Mouse (Mus musculus) liver, embryonic 11.5 days (tissue): Measurements from ENCODE around the gene Slc7a14. TPM values are rescaled to one million over a fixed set of nuclear protein-coding genes. Genes with fewer than 3 reads are reported as not detected.
A peak's percentile ranks its signal among the peaks of the same experiment; 100 is the strongest.

Experiments
- ATAC-seq: fragments of 200-750 bp; cut with Nextera tagmentation; replicated peaks from 2 replicates; pipeline ENCODE4 v1.8.0; 2017; ENCODE audit warnings: moderate number of reproducible peaks, mild to moderate bottlenecking, moderate TSS enrichment, moderate library complexity; ENCODE audit not compliant: low FRiP score
- DNase-seq: peaks from one replicate; pipeline ENCODE4 v3.0.0-alpha.2; 2017; ENCODE audit warnings: low spot score
- H3K27ac ChIP-seq: fragments of 300-500 bp; sonication (generic); 2 replicates; pipeline ENCODE4 v1.5.1; 2014; ENCODE audit warnings: mild to moderate bottlenecking, low read depth, low read length, control low read depth
- H3K27me3 ChIP-seq: fragments of 300-500 bp; sonication (generic); replicated peaks from 2 replicates; pipeline ENCODE4 v1.6.1; 2014; ENCODE audit warnings: low read length, mixed read lengths; ENCODE audit not compliant: control insufficient read depth, insufficient read depth
- H3K36me3 ChIP-seq: fragments of 300-500 bp; sonication (generic); 2 replicates; pipeline ENCODE4 v1.6.1; 2014; ENCODE audit warnings: mild to moderate bottlenecking, low read length, moderate library complexity, mixed read lengths; ENCODE audit not compliant: control insufficient read depth, insufficient read depth
- H3K4me1 ChIP-seq: fragments of 300-500 bp; sonication (generic); replicated peaks from 2 replicates; pipeline ENCODE4 v1.6.1; 2014; ENCODE audit warnings: low read length, mixed read lengths; ENCODE audit not compliant: control insufficient read depth, insufficient read depth
- H3K4me2 ChIP-seq: fragments of 300-500 bp; sonication (generic); 2 replicates; pipeline ENCODE4 v1.6.1; 2014; ENCODE audit warnings: mild to moderate bottlenecking, control low read depth, moderate library complexity
- H3K4me3 ChIP-seq: fragments of 300-500 bp; sonication (generic); 2 replicates; pipeline ENCODE4 v1.5.1; 2014; ENCODE audit warnings: low read depth, low read length, control low read depth
- H3K9ac ChIP-seq: fragments of 300-500 bp; sonication (generic); 2 replicates; pipeline ENCODE4 v1.6.1; 2014; ENCODE audit warnings: low read depth, low read length, control low read depth
- H3K9me3 ChIP-seq: fragments of 300-500 bp; sonication (generic); 2 replicates; pipeline ENCODE4 v1.6.1; 2016; ENCODE audit warnings: low read length, inconsistent platforms, mixed read lengths; ENCODE audit not compliant: control insufficient read depth
- WGBS: fragments of 180-500 bp; shearing (Covaris S2); extraction: QIAGEN DNeasy Blood & Tissue Kit; methylation state at CpG from one replicate; pipeline ENCODE4 v1.1.7; 2014; 5-methylcytosine and 5-hydroxymethylcytosine counted together
- polyA plus RNA-seq: library from polyadenylated mRNA; unstranded; fragments of >200 nt; fragmentation: Nextera tagmentation; extraction: Ambion mirVana; gene quantifications from 2 replicates; pipeline ENCODE4 v1.2.1, GENCODE M21; 2014

Slc7a14 gene
- polyA plus RNA-seq, 1 experiment from 2014 or later, result 0.08 TPM

DNA sequence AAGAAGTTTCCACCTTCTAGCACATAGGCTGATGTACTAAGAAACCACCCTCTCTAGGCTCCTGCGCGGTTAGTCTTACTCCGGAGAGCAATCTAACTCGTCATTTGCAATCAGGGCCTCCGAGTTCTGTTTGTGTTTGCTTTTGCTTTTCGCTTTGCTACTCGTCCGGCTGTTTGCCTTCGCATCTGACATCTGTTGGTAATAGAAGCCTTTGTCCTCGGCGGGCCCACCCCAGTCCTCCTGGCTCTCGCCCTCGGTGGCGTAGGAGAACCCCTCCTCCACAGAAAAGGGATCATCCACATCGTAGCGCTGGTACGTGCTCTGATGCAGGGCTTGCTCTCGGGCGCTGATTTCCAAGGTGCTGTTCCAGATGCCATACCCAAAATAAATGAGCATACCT lies 101.2 kb downstream of the Slc7a14 start:
- peak overlapping the region; percentile 35; the same call in 1 of the 2 replicates for H3K4me2 ChIP-seq
- H3K27ac ChIP-seq, result no peak overlapping the region
- no peaks in the 10 kb centered on the region for H3K27me3 ChIP-seq
- H3K9me3 ChIP-seq, result no peaks in the 10 kb centered on the region
- WGBS, result 29% methylated on average over 19 of the region's 19 CpGs
- H3K36me3 ChIP-seq, result no peaks in the 10 kb centered on the region
- ATAC-seq (no peak), DNase-seq (no peak)
- H3K4me3 ChIP-seq, result no peak overlapping the region
- no peaks in the 10 kb centered on the region for H3K4me1 ChIP-seq
- H3K9ac ChIP-seq, result no peak overlapping the region

DNA sequence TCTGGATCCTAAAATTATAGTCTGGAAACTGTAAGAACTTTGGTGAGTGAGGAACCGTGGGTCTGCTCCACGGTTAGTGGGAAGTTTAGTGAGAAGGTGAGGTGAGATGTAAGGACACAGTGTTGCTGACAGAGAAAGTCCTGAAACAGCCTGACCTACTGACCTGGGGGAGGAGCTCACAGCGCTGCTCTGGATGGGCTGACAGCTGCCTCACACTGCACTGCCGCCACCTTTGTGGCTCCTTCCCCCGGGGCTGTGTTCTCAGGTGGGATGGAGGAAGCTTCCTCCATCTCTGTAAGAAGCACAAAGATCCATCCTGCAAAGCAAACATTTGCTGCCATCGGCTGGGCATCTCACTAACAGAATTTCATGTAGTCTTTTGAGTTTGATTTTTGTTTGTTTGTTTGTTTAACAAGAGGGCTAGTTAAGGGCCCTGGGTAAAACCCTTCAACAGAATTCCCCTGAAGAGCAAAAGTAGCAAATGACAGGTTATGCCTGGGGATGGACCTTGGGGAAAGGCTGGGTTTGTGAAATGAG lies 101.7 kb downstream of the Slc7a14 start:
- no peak for ATAC-seq
- Histone ChIP-seq H3K4me1 (no peaks in the 10 kb centered on the region), H3K27ac (no peak overlapping the region), H3K9ac (no peak overlapping the region), H3K9me3 (no peaks in the 10 kb centered on the region), H3K27me3 (no peaks in the 10 kb centered on the region), H3K4me2 (peak overlapping the region; percentile 35; the same call in 1 of the 2 replicates), H3K36me3 (no peaks in the 10 kb centered on the region), H3K4me3 (no peak overlapping the region)
- 25% methylated on average over 6 of the region's 6 CpGs for WGBS
- no peak for DNase-seq

DNA sequence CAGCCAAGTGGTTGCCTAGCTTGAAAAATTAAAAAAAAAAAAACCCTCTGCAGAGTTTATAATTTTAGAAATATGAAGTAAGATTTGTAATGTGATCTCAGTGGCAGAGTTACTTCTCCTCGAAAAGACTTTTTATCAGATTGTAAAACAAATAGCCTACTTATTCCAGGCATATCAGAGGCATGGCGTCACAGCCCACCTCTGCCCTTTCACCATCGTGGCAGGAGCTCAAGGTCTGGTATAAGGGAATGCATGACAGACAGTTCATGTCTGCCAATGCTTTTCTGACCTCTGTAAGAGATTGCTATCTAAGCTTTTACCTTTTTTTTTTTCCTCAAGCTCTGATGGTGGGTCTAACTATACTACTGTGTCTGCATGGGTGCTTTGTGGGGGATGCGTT lies 102.1 kb downstream of the Slc7a14 start:
- H3K4me1 ChIP-seq, result no peaks in the 10 kb centered on the region
- no peaks in the 10 kb centered on the region for H3K9me3 ChIP-seq
- no peaks in the 10 kb centered on the region for H3K27me3 ChIP-seq
- DNase-seq, result no peak
- H3K36me3 ChIP-seq, result no peaks in the 10 kb centered on the region
- WGBS, result 49% methylated on average over 4 of the region's 4 CpGs
- no peak for ATAC-seq
- no peak overlapping the region for H3K4me2 ChIP-seq
- no peak overlapping the region for H3K27ac ChIP-seq
- no peak overlapping the region for H3K4me3 ChIP-seq
- no peak overlapping the region for H3K9ac ChIP-seq

DNA sequence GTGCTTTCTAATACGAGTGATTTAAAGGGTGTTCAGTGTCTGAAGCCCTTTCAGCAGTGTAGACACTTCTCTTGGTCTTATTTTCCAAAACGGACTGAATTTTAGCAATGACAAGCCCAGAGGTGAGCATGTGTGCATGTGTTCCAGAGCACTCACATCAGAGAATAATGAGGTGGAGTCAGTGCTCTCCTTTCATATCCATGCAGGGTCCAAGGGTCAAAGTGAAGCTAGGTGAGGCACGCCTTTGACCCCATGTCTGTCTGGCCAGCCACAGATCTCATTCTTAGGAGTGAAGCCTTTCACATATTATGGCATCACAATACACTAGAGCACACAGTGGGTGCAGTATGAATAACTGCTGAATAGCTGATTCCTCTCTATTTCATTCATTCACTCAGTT lies 105.0 kb downstream of the Slc7a14 start:
- DNase-seq, result no peak
- Histone ChIP-seq H3K4me3 (no peak overlapping the region), H3K36me3 (no peaks in the 10 kb centered on the region), H3K4me1 (no peaks in the 10 kb centered on the region), H3K27me3 (no peaks in the 10 kb centered on the region), H3K27ac (no peak overlapping the region), H3K9me3 (no peaks in the 10 kb centered on the region), H3K4me2 (no peak overlapping the region), H3K9ac (no peak overlapping the region)
- ATAC-seq, result no peak
- WGBS, result 68% methylated on average over 3 of the region's 3 CpGs

DNA sequence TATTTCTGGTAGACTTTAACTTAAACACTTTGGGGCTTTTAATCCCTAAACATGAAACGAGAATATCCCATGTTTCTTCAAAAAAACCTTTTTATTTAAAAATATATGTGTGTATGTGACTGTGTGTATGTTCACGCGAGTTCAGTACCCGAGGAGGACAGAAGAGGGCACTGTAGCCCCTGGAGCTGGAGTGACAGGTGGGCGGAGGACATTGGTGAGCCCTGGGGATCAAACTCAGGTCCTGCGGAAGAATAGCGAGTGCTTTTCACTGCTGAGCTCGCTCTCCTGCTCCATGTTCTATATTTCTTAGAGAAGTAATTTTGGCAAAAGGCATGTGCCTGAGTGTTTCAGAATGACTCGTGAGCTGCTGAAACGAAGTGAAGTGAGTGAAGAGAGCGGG lies 106.2 kb downstream of the Slc7a14 start:
- Histone ChIP-seq H3K9me3 (no peaks in the 10 kb centered on the region), H3K27me3 (no peaks in the 10 kb centered on the region), H3K4me2 (no peak overlapping the region), H3K27ac (no peak overlapping the region), H3K9ac (no peak overlapping the region), H3K36me3 (no peaks in the 10 kb centered on the region), H3K4me1 (no peaks in the 10 kb centered on the region), H3K4me3 (no peak overlapping the region)
- DNase-seq (no peak), ATAC-seq (no peak)
- WGBS, result 91% methylated on average over 11 of the region's 11 CpGs

DNA sequence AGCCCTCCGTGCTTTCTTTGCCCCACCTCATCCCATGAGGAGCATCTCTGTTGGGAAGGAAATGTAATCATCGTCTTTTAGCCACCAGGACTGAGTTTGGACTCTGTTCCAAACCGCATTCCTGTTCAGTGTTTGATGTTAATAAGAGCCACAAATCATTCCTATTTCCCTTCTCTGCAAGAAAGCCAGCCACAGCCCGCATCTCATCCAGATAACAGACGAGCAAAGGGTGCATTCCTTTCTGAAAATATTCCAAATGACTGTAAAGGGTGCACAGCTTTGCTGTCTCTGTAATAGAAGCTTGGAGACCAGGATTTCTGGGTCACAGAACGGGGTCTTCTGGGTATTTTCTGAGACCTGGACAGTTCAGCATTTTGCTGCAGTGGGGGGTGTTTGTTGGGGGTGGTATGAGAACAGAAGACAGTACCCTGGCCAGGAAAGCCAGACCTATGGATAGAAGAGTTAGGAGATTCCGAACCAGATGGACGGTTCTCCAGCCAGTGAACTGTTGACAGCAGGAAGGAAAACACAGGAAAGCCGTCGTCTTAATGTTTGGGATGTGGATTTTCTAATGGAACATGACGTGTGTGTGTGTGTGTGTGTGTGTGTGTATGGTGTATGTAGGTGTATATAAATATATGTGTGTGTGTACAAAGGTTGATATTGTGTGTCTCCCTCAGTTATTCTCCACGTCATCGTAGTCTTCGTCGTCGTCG lies 110.9 kb downstream of the Slc7a14 start:
- DNase-seq, result no peak
- Histone ChIP-seq H3K9ac (no peak overlapping the region), H3K4me1 (no peaks in the 10 kb centered on the region), H3K36me3 (no peaks in the 10 kb centered on the region), H3K4me3 (no peak overlapping the region), H3K4me2 (no peak overlapping the region), H3K9me3 (no peaks in the 10 kb centered on the region), H3K27ac (no peak overlapping the region), H3K27me3 (no peaks in the 10 kb centered on the region)
- WGBS, result 76% methylated on average over 17 of the region's 17 CpGs
- no peak for ATAC-seq

DNA sequence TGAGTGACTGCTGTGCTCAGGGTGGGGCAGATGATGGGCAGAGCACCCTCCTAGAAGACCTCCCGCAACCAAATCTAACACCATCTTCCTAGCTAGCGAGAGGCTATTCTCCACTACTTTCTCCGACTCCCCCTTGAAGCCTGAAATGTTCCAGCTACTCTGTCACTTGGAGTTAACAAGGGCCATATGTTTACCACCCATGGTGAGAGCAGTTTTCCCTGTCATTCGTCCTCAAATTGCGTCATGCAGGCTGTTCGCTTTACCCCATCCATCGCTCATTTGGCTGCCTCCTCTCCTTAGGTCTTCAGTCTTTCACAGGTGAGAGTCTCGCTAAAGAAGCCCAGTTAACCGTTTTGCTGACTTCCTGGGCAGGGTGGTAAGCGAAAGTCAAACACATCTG lies 118.8 kb downstream of the Slc7a14 start:
- Histone ChIP-seq H3K36me3 (no peaks in the 10 kb centered on the region), H3K4me3 (no peak overlapping the region), H3K4me1 (no peaks in the 10 kb centered on the region), H3K27ac (no peak overlapping the region), H3K9me3 (no peaks in the 10 kb centered on the region), H3K9ac (no peak overlapping the region), H3K4me2 (no peak overlapping the region), H3K27me3 (no peaks in the 10 kb centered on the region)
- ATAC-seq, result no peak
- no peak for DNase-seq
- 60% methylated on average over 10 of the region's 10 CpGs for WGBS

DNA sequence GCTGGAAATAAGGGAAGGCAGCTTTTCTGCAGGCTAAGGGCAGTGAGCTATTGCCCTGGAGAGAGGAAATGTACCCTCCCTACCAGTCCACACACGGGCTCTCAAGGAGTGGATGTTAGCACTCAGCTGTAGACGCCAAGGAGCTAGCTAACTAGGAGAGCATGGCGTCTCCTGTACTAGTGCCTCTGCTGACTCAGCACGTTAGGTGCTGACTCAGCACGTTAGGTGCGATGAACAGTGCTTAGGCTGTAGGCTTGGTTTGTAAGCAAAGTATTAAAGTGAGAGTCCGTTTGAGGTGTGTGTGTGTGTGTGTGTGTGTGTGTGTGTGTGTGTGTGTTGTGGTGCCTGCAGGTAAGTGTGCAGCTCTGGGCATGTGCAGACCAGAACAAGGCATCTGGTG lies 119.8 kb downstream of the Slc7a14 start:
- H3K4me3 ChIP-seq, result no peak overlapping the region
- no peak overlapping the region for H3K4me2 ChIP-seq
- 85% methylated on average over 7 of the region's 7 CpGs for WGBS
- no peak overlapping the region for H3K27ac ChIP-seq
- ATAC-seq (no peak), DNase-seq (no peak)
- H3K9ac ChIP-seq, result no peak overlapping the region
- no peaks in the 10 kb centered on the region for H3K27me3 ChIP-seq
- no peaks in the 10 kb centered on the region for H3K4me1 ChIP-seq
- no peaks in the 10 kb centered on the region for H3K9me3 ChIP-seq
- H3K36me3 ChIP-seq, result no peaks in the 10 kb centered on the region

DNA sequence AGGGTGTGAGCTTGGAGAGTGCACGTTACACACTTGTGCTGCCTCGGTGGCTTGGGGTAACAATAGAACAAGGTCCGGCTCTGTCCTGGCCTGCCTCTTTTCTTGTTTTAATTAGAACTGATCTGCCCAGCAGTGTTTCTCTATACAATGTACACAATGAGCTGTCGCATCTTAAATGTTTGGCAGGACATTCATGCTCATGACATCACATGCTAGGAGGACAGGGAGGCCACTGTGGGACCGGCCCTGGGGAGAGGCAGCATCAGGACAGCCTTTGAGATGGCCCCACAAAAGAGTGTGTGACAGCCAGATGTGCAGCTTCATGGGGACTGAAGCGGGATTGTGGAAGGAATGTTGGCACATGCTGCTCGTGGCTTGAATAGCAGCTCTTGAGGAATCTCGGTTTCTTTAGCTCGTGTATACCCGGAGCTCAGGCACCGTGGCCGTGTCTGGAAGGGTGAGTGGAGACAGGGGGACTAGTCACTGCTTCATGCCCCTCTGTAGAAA lies 143.8 kb downstream of the Slc7a14 start:
- no peaks in the 10 kb centered on the region for H3K36me3 ChIP-seq
- H3K4me1 ChIP-seq, result no peaks in the 10 kb centered on the region
- H3K27ac ChIP-seq, result no peak overlapping the region
- no peak for DNase-seq
- H3K4me3 ChIP-seq, result no peak overlapping the region
- no peaks in the 10 kb centered on the region for H3K27me3 ChIP-seq
- H3K9ac ChIP-seq, result no peak overlapping the region
- WGBS, result 83% methylated on average over 12 of the region's 12 CpGs
- ATAC-seq, result no peak
- no peak overlapping the region for H3K4me2 ChIP-seq
- H3K9me3 ChIP-seq, result no peaks in the 10 kb centered on the region
